Mouse (Mus musculus) heart, postnatal 0 days (tissue): ENCODE results near the gene Lzts2.
A peak's percentile ranks its signal among the peaks of the same experiment; 100 is the strongest.

Source experiments
- CTCF ChIP-seq: IDR thresholded peaks from 2 replicates; pipeline ENCODE4 v1.5.1; 2016; ENCODE audit warnings: antibody characterized with exemption, control low read depth, low read depth
- EP300 ChIP-seq: IDR thresholded peaks from 2 replicates; pipeline ENCODE4 v1.6.1; 2016; ENCODE audit warnings: antibody characterized with exemption, low read depth

DNA sequence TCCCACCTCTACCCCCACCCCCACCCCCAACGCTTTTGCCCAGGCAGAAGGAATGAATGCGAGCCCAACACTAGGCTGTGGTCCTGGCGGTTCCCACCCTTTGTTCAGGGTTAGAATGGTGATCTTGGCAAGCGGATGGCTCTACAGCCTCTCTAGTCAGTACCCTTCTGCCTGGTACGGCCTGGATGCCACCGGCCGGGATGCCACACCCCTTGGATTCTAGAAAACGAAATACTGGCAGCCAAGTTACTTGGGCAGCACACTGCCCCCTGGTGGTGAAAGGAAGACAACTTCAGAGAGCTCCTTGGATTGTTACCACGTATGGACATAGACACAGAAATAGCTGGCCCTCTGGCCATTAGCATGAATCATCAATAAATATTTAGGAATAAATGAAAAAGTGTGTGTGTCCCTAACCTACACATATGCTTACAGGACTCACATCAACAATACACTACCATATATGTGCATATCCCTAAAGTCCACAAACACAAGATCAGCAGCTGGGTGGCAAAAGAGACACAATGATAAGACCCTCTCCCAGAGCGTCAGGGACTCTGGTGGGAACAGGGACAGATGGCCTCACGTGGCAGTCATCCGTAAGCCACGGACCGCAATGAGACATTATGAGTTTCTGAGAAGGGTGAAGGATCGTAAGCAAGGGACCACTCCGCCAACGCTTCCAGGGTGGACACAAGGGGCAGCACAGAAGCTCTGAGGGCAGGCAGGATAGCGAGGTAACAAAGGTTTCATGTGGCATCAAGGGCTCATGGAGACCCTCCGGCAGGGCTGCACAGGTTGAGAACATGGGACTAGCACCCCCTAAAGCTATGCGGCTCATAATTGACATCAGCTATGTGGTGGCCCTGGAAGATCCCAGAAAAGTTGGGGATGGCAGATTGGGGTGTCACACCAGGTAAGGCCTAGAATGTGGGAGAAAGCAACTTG, 16.8 kb downstream of the Lzts2 start:
- TF ChIP-seq CTCF (peak; percentile 87), EP300 (0 out of 2 replicates have a peak, but pooled peaks have one; percentile 11)
